Mouse (Mus musculus): ENCODE data around the gene Ang5. TPM values are rescaled to one million over a fixed set of nuclear protein-coding genes. Genes with fewer than 3 reads are reported as not detected.
"Not testable (repeated sequence)": the region's sequence is repeated elsewhere in the genome, so short reads cannot be mapped to it uniquely, and the experiment has no call there.

Gene Ang5
- polyA plus RNA-seq, 1 experiment = not detected

DNA sequence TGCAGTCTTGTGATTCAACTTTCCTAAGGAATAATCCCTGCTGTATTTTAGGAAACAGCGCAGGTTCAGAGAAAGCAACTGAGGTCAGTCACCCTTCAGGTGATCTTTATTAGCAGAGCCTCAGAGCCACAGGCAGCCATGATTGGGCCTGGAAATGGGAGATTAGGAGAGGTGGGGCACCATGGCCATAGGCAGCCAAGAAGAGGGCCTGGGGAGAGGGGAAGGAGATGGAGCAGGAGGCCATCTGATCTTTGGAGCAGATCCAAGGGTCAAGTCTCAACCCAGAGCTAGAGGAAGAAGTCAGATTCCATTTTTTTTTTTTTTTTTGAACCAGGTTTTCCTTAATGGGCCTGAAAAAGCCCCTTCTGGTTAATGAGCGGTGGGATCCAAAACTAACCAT, 29.3 kb downstream of the Ang5 start:
- Histone ChIP-seq H3K27ac (ENCODE audit: insufficient read depth, low read depth, low read length) (no peak overlapping the region), H3K4me1 (ENCODE audit: control insufficient read depth, insufficient read depth, low read length) (peaks cover 1% of the 10 kb centered on the region), H3K4me3 (ENCODE audit: insufficient read depth, low read length) (no peak overlapping the region)
- TF ChIP-seq CTCF (IDR thresholded peaks at IDR 0.05; ENCODE audit: low read depth, low read length) (no peak), POLR2A (IDR thresholded peaks at IDR 0.05; ENCODE audit: borderline replicate concordance, low read depth, low read length) (no peak)

GRCm38 (mm10) chr14:43987404-43987803, 30.5 kb downstream of the Ang5 start:
- H3K27ac ChIP-seq (ENCODE audit: insufficient read depth, low read depth, low read length); H3K4me1 ChIP-seq (ENCODE audit: control insufficient read depth, insufficient read depth, low read length); H3K4me3 ChIP-seq (ENCODE audit: insufficient read depth, low read length): not testable (repeated sequence)
- TF ChIP-seq CTCF (IDR thresholded peaks at IDR 0.05; ENCODE audit: low read depth, low read length) = peak; percentile 45

DNA sequence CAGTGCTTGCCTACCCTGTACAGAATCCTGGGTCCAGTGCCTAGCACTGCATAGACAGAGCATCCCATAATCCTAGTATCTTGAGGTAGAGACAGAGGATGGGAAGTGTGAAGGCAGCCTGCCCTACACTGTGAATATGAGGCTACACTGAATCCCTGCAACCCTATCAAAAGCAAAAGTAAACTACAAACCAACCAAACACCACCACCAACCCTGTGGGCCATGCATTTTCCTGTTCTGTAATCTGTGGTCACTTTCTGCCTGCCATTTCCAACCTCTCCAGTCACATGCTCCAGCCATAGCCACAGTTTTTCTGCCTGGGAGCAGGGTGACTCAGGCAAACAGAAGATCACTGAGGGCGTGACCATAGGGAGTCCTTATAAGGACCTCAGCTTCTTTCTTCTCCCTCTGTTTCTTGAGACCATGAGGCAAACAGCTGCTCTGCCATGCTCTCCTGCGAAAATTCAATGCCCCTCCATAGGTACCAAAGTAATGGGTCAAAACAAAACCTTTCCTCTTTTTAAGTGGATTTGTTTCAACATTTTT, 41.7 kb downstream of the Ang5 start:
- H3K4me3 ChIP-seq (ENCODE audit: insufficient read depth, low read length) = not testable (repeated sequence)
- Histone ChIP-seq H3K27ac (ENCODE audit: insufficient read depth, low read depth, low read length) (peak overlapping the region; percentile 9; the same call in 1 of the 2 replicates), H3K4me1 (ENCODE audit: control insufficient read depth, insufficient read depth, low read length) (peaks cover 24% of the 10 kb centered on the region)

- H3K4me1 ChIP-seq (ENCODE audit: control insufficient read depth, insufficient read depth, low read length) = peaks cover 18% of the 10 kb centered on the region
- TF ChIP-seq CTCF (IDR thresholded peaks at IDR 0.05; ENCODE audit: low read depth, low read length) = no peak
- TF ChIP-seq POLR2A (IDR thresholded peaks at IDR 0.05; ENCODE audit: borderline replicate concordance, low read depth, low read length) = no peak
- no peak overlapping the region for H3K4me3 ChIP-seq (ENCODE audit: insufficient read depth, low read length)
- no peak overlapping the region for H3K27ac ChIP-seq (ENCODE audit: insufficient read depth, low read depth, low read length)
Measured at GRCm38 (mm10) chr14:44001600-44001999, 44.7 kb downstream of the Ang5 start.

DNA sequence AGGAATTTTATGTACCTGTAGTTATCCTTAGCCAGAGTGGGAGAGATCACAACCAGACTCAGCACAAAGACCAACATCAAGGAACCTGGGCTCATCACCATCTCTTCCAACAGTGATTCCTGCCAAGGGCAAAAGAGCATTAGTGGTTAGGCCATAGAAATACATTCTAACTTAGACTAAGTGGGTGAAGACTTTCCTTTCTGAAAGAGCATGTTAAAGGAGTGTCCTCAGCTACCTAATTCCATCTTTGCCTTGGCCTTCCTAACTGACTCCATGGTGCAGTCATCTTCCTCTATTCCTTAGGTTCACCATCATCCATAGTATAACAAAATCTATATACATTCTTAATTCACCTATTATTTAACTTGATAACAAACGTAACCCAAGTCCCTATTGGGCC, 45.3 kb downstream of the Ang5 start, which contains the start of gene Ang6:
Ang6 (minus strand) TSS at position 101 of the 400 bp plus-strand sequence.
- no peak for TF ChIP-seq POLR2A (IDR thresholded peaks at IDR 0.05; ENCODE audit: borderline replicate concordance, low read depth, low read length)
- no peak for TF ChIP-seq CTCF (IDR thresholded peaks at IDR 0.05; ENCODE audit: low read depth, low read length)
- H3K27ac ChIP-seq (ENCODE audit: insufficient read depth, low read depth, low read length) = no peak within 1 kb of the TSS
- H3K4me1 ChIP-seq (ENCODE audit: control insufficient read depth, insufficient read depth, low read length) = peaks cover 17% of the 10 kb centered on the region
- no peak within 1 kb of the TSS for H3K4me3 ChIP-seq (ENCODE audit: insufficient read depth, low read length)

- H3K4me1 ChIP-seq (ENCODE audit: control insufficient read depth, insufficient read depth, low read length); H3K4me3 ChIP-seq (ENCODE audit: insufficient read depth, low read length); H3K27ac ChIP-seq (ENCODE audit: insufficient read depth, low read depth, low read length): not testable (repeated sequence)
Measured at GRCm38 (mm10) chr14:44008021-44008420, 51.2 kb downstream of the Ang5 start.

DNA sequence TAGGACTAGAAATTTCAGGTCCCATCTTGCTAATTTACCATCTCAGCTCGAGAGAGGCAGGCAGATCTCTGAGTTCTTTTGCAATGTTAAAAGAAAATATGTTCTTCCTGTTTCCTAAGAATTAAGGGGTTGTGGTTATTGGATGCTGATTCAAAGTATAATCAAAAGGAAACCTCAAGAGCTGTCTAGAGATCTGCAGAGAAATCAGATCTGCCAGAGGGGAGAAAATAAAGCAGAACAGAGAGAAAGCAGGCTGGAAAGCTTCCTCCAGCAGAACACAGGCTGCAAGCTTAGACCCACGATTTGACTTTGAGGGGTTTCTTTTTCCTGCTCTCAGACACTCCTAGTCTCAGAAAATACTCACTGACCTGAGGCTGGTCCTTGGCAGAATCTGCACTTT, 52.8 kb downstream of the Ang5 start:
- not testable (repeated sequence) for H3K4me1 ChIP-seq (ENCODE audit: control insufficient read depth, insufficient read depth, low read length); H3K4me3 ChIP-seq (ENCODE audit: insufficient read depth, low read length); H3K27ac ChIP-seq (ENCODE audit: insufficient read depth, low read depth, low read length)

Other genes with a start within 250 kb of the Ang5 start
- gene Gm16506, start 229.6 kb upstream of the Ang5 start, polyA plus RNA-seq (2012; ENCODE audit: insufficient read depth, insufficient read length, missing spikeins) = not detected in 2 replicates
- gene Gm6526, start 209.2 kb upstream of the Ang5 start, polyA plus RNA-seq (2012; ENCODE audit: insufficient read depth, insufficient read length, missing spikeins) = not detected in 2 replicates
- gene Gm8180, start 172.3 kb upstream of the Ang5 start, polyA plus RNA-seq (2012; ENCODE audit: insufficient read depth, insufficient read length, missing spikeins) = not detected in 2 replicates
- not detected in 2 replicates for gene Ear1, start 81.6 kb upstream of the Ang5 start, polyA plus RNA-seq (2012; ENCODE audit: insufficient read depth, insufficient read length, missing spikeins)
- not detected in 2 replicates for gene Ear10, start 33.5 kb upstream of the Ang5 start, polyA plus RNA-seq (2012; ENCODE audit: insufficient read depth, insufficient read length, missing spikeins)
- not detected in 2 replicates for gene Gm8113, start 31.7 kb upstream of the Ang5 start, polyA plus RNA-seq (2012; ENCODE audit: insufficient read depth, insufficient read length, missing spikeins)
- gene Ang6, start 45.2 kb downstream of the Ang5 start, polyA plus RNA-seq (2012; ENCODE audit: insufficient read depth, insufficient read length, missing spikeins) = not detected in 2 replicates
- gene Ear2, start 145.6 kb downstream of the Ang5 start, polyA plus RNA-seq (2012; ENCODE audit: insufficient read depth, insufficient read length, missing spikeins) = not detected in 2 replicates
- gene Gm3327, start 166.8 kb downstream of the Ang5 start, polyA plus RNA-seq (2012; ENCODE audit: insufficient read depth, insufficient read length, missing spikeins) = not detected in 2 replicates
- not detected in 2 replicates for gene Gm8212, start 240.6 kb downstream of the Ang5 start, polyA plus RNA-seq (2012; ENCODE audit: insufficient read depth, insufficient read length, missing spikeins)

Data from bone marrow macrophage, adult 2 months (primary cell).